Mouse (Mus musculus): ENCODE measurements around the gene Shc1. TPM values are rescaled to one million over a fixed set of nuclear protein-coding genes. Genes with fewer than 3 reads are reported as not detected.

Shc1 gene
- 43.8 and 52.6 TPM in 2 replicates for polyA plus RNA-seq (2012; rRNA removed; ENCODE audit: low replicate concordance)

GRCm38 (mm10) chr3:89418170-89418860 lies at the start of gene Shc1, which contains the start of gene Cks1b:
Gene Shc1, plus strand, starts transcription at chr3:89418443.
Gene Cks1b, minus strand, starts transcription at chr3:89418383.

DNA sequence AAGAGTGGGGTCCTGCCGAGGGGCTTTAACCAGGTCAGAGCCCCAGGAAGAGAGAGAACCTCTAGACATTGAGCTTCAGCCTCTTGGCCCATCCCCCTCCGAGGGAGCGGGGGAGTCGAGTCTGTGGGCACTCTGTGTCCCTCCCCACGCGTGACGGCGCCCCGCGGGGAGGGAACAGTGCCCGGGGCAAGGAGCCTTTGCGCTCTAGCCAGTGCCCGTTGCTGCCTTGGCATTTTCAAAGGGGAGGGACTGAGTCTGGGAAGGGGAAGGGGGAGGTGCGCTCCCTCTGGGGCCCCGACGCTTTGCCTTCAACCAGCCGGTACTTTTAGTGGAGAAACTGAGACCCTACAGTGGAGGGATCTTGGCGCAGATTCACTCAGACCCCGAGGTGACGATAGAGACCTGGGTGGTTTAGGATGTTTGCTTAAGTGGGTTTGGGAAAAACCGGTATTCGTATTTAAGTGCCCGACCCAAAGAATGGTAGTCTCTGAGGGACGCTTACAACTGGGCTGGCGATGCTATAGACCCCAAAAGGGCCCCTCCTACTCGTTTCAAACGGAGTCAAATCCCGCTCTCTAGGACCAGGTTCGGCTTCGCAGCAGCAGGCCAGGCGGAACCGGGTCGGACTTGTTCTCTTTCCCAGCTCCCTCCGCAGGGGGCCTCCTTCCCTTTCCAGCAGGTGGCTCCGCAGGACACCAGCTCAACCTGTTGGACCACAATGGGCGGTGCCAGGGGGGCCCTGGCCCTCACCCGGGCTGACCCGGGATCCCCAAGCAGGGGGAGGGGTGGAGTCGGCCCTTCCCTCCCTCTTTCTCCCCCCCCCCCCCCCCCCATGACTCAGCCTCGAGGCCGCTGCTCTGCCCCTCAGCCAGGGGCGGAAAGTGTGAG lies 24.0 kb upstream of the Shc1 start, which contains the start of gene Zbtb7b:
Gene Zbtb7b, minus strand, starts transcription at position 771 of the 888 bp plus-strand sequence.

DNA sequence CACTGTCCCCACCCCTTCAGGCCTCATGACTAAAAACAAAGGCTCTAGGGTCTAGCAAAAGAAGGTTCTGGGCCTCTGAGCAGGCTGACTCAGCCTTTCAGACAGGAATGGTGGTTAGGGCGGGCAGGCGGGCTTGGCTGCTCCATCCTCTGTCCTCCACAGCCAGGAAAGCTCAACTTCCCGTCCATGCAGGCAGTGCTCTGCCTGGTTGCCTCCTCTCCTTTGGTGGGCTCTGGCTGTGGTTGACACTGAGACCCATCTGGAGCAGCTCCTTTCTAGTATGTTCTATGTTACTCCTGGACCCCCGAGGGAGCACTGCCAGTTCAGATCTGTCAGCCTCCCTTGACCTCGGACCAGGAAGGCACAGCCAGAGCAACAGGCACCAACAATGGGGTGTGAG lies 15.6 kb upstream of the Shc1 start, which contains the start of gene Lenep:
Gene Lenep, minus strand, starts transcription at position 101 of the 400 bp plus-strand sequence.

GRCm38 (mm10) chr3:89411490-89412393 lies 6.5 kb upstream of the Shc1 start, which contains the start of gene Flad1:
Gene Flad1, minus strand, starts transcription at chr3:89411870.

GRCm38 (mm10) chr3:89430171-89431159 lies 12.2 kb downstream of the Shc1 start, which contains the start of gene Pygo2:
Gene Pygo2, plus strand, starts transcription at chr3:89430214.

GRCm38 (mm10) chr3:89436176-89437113 lies 18.2 kb downstream of the Shc1 start, which contains the start of gene Pbxip1:
Gene Pbxip1, plus strand, starts transcription at chr3:89436706.

DNA sequence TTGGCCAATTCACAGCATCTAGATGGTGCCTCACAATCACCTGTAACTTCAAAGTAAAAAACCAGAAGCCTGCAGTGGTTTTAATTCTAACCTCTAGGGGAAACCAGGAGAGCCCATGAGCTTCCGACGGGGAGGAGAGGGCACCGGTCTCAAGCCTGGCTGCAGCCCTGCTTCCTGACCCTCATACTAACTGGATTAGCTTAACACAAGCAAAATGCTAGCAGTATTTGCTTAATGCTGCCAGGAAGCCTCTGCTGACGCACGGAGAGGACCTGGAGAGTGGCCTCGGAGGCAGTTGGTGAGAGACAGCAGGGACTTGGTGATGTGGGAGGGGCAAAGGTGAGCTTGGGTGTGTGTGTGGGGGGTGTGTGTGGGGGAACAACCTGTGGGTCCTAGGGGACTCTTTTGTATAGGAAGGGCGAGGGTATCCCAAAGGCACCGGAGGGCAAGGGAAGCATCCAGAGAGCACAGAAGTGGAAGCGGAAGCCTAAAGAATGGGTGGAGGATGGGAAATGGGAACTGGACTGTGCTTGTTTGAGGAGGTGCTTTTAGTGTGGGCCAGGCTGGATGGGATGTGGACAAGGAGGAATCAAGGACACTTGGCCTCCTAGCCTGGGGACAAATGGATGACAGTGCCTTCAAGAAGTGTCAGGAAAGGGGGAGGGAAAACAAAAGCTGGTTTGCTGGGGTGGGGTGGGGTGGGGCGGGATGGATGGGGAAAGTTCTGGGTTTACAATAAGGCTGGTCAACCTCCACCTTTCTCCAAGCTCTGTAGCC lies 36.3 kb downstream of the Shc1 start, which contains the start of gene Pmvk:
Gene Pmvk, plus strand, starts transcription at position 141 of the 777 bp plus-strand sequence.

Other genes starting within 250 kb of the Shc1 start
- 128 and 132 TPM in 2 replicates for gene Scamp3, start 241.0 kb upstream of the Shc1 start, polyA plus RNA-seq (2012; rRNA removed; ENCODE audit: low replicate concordance)
- 26.9 and 30.9 TPM in 2 replicates for gene Fam189b, start 235.3 kb upstream of the Shc1 start, polyA plus RNA-seq (2012; rRNA removed; ENCODE audit: low replicate concordance)
- 27.8 and 49.9 TPM in 2 replicates for gene Gba, start 215.5 kb upstream of the Shc1 start, polyA plus RNA-seq (2012; rRNA removed; ENCODE audit: low replicate concordance)
- gene Thbs3, start 203.3 kb upstream of the Shc1 start, polyA plus RNA-seq (2012; rRNA removed; ENCODE audit: low replicate concordance): 8.4 and 15.4 TPM in 2 replicates
- gene Mtx1, start 191.4 kb upstream of the Shc1 start, polyA plus RNA-seq (2012; rRNA removed; ENCODE audit: low replicate concordance): 192 and 239 TPM in 2 replicates
- 1.1 and 80.2 TPM in 2 replicates for gene Muc1, start 189.4 kb upstream of the Shc1 start, polyA plus RNA-seq (2012; rRNA removed; ENCODE audit: low replicate concordance)
- gene Krtcap2, start 172.5 kb upstream of the Shc1 start, polyA plus RNA-seq (2012; rRNA removed; ENCODE audit: low replicate concordance): 340 and 345 TPM in 2 replicates
- 2.8 and 16.7 TPM in 2 replicates for gene Trim46, start 172.1 kb upstream of the Shc1 start, polyA plus RNA-seq (2012; rRNA removed; ENCODE audit: low replicate concordance)
- gene Dpm3, start 159.1 kb upstream of the Shc1 start, polyA plus RNA-seq (2012; rRNA removed; ENCODE audit: low replicate concordance): 370 and 590 TPM in 2 replicates
- 90.2 and 159 TPM in 2 replicates for gene Slc50a1, start 147.9 kb upstream of the Shc1 start, polyA plus RNA-seq (2012; rRNA removed; ENCODE audit: low replicate concordance)
- 59.5 and 87.8 TPM in 2 replicates for gene Efna1, start 137.3 kb upstream of the Shc1 start, polyA plus RNA-seq (2012; rRNA removed; ENCODE audit: low replicate concordance)
- gene Efna3, start 95.5 kb upstream of the Shc1 start, polyA plus RNA-seq (2012; rRNA removed; ENCODE audit: low replicate concordance): 8.2 and 18.7 TPM in 2 replicates
- gene Efna4, start 80.4 kb upstream of the Shc1 start, polyA plus RNA-seq (2012; rRNA removed; ENCODE audit: low replicate concordance): 14.7 and 32.5 TPM in 2 replicates
- gene Adam15, start 68.4 kb upstream of the Shc1 start, polyA plus RNA-seq (2012; rRNA removed; ENCODE audit: low replicate concordance): 77.9 and 91.6 TPM in 2 replicates
- gene Dcst2, start 56.5 kb upstream of the Shc1 start, polyA plus RNA-seq (2012; rRNA removed; ENCODE audit: low replicate concordance): 2.5 TPM in 2 replicates
- 5.1 and 8.6 TPM in 2 replicates for gene Dcst1, start 53.2 kb upstream of the Shc1 start, polyA plus RNA-seq (2012; rRNA removed; ENCODE audit: low replicate concordance)
- 153 and 200 TPM in 2 replicates for gene Zbtb7b, start 23.7 kb upstream of the Shc1 start, polyA plus RNA-seq (2012; rRNA removed; ENCODE audit: low replicate concordance)
- gene Lenep, start 15.7 kb upstream of the Shc1 start, polyA plus RNA-seq (2012; rRNA removed; ENCODE audit: low replicate concordance): not detected in 2 replicates
- 38.8 and 45.1 TPM in 2 replicates for gene Flad1, start 6.6 kb upstream of the Shc1 start, polyA plus RNA-seq (2012; rRNA removed; ENCODE audit: low replicate concordance)
- 7.2 and 7.6 TPM in 2 replicates for gene Cks1b, start 60 bp upstream of the Shc1 start, polyA plus RNA-seq (2012; rRNA removed; ENCODE audit: low replicate concordance)
- gene Pygo2, start 11.8 kb downstream of the Shc1 start, polyA plus RNA-seq (2012; rRNA removed; ENCODE audit: low replicate concordance): 79.8 and 157 TPM in 2 replicates
- gene Pbxip1, start 18.3 kb downstream of the Shc1 start, polyA plus RNA-seq (2012; rRNA removed; ENCODE audit: low replicate concordance): 34.4 and 41.9 TPM in 2 replicates
- gene Pmvk, start 36.1 kb downstream of the Shc1 start, polyA plus RNA-seq (2012; rRNA removed; ENCODE audit: low replicate concordance): 9.4 and 15.8 TPM in 2 replicates
- 2.0 and 5.3 TPM in 2 replicates for gene Kcnn3, start 101.7 kb downstream of the Shc1 start, polyA plus RNA-seq (2012; rRNA removed; ENCODE audit: low replicate concordance)

Measured in duodenum, adult 2 months (tissue).